Mouse (Mus musculus): ENCODE measurements around the gene Cln6. TPM values are rescaled to one million over a fixed set of nuclear protein-coding genes. Genes with fewer than 3 reads are reported as not detected.

Cln6 gene
- polyA plus RNA-seq, 1 experiment from 2014 or later, result 7.9 TPM

DNA sequence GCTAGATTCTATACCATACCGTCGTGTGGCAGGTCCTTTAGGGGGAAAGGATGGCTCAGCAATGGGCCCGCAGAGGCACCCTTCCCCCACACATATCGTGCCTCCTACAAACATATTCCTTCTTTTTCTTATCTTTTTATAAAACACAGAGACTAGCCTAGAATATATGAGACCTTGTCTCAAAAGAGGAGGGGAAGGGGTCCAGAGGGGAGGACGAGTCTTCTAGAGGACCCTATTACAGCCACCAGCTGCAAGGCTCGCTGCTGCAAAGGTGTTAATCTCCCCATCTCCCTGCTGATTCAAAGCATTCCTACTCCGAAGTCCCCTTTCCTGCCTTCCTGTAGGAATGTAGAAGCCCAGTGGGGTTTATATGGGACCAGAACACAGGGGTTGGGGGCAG lies 12.1 kb upstream of the Cln6 start:
- 6% methylated on average over 7 of the region's 7 CpGs for WGBS
- no peak overlapping the region for H3K27ac ChIP-seq (ENCODE audit: low read depth, low read length)
- no peak overlapping the region for H3K4me3 ChIP-seq (ENCODE audit: low read depth, low read length)

DNA sequence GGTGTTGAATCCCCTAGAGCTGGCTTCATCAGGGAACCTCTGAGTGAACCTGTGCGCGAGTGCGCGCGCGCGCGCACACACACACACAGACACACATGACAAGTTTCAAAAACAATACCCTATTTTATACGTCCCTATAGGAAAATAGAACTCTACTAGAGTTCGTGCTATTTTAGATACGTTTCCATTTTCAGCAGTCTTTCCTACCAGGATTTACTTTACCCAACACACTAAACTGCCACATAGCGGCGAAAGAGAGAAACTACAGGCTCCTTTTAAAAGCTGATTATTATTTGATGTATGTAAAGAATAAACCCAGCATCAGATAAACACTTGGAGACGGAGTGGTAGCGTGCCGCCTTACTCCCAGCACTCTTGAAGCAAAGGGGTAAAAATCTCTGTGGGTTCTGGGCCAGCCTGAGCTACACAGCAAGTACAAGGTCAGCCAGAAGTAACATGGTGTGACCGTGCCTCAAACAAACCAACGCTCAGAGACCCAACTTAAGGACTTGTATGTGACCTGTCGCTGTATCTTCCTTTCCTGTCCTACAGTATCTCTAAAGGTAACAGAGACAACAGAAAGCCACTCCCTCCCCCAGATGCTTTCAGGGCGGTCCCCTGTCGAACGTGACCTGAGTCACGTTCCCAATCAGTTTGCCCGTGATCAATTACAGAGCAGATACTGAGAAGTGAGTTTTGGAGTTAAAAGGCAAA lies 10.5 kb upstream of the Cln6 start:
- no peak overlapping the region for H3K9ac ChIP-seq (ENCODE audit: low read depth, low read length)
- H3K9me3 ChIP-seq (ENCODE audit: control insufficient read depth, low read length), result no peaks in the 10 kb centered on the region
- 6% methylated on average over 24 of the region's 24 CpGs for WGBS
- no peaks in the 10 kb centered on the region for H3K36me3 ChIP-seq (ENCODE audit: control insufficient read depth, insufficient read depth, low read length)
- H3K27ac ChIP-seq (ENCODE audit: low read depth, low read length), result 0 out of 2 replicates have a peak overlapping the region, but pooled peaks have one; percentile 30
- H3K27me3 ChIP-seq (ENCODE audit: control insufficient read depth, insufficient read depth, low read length), result no peaks in the 10 kb centered on the region
- ATAC-seq (ENCODE audit: low FRiP score) (peak; percentile 48), DNase-seq (ENCODE audit: low spot score) (peak; percentile 63)
- H3K4me3 ChIP-seq (ENCODE audit: low read depth, low read length), result peak overlapping the region; percentile 1; the same call in 1 of the 2 replicates
- peak overlapping the region; percentile 38 for H3K4me2 ChIP-seq (replicated peaks; ENCODE audit: low read depth, low read length)
- no peaks in the 10 kb centered on the region; the same call in 1 of the 2 replicates for H3K4me1 ChIP-seq (replicated peaks; ENCODE audit: control insufficient read depth, insufficient read depth, low read length)

More for the DNA sequence above, 12.1 kb upstream of the Cln6 start:
- no peaks in the 10 kb centered on the region for H3K36me3 ChIP-seq (ENCODE audit: control insufficient read depth, insufficient read depth, low read length)
- DNase-seq (ENCODE audit: low spot score) (no peak), ATAC-seq (ENCODE audit: low FRiP score) (no peak)
- H3K27me3 ChIP-seq (ENCODE audit: control insufficient read depth, insufficient read depth, low read length), result no peaks in the 10 kb centered on the region
- no peaks in the 10 kb centered on the region for H3K9me3 ChIP-seq (ENCODE audit: control insufficient read depth, low read length)
- H3K4me1 ChIP-seq (replicated peaks; ENCODE audit: control insufficient read depth, insufficient read depth, low read length), result no peaks in the 10 kb centered on the region; the same call in 1 of the 2 replicates
- no peak overlapping the region for H3K4me2 ChIP-seq (replicated peaks; ENCODE audit: low read depth, low read length)
- 0 out of 2 replicates have a peak overlapping the region, but pooled peaks have one; percentile 9 for H3K9ac ChIP-seq (ENCODE audit: low read depth, low read length)

DNA sequence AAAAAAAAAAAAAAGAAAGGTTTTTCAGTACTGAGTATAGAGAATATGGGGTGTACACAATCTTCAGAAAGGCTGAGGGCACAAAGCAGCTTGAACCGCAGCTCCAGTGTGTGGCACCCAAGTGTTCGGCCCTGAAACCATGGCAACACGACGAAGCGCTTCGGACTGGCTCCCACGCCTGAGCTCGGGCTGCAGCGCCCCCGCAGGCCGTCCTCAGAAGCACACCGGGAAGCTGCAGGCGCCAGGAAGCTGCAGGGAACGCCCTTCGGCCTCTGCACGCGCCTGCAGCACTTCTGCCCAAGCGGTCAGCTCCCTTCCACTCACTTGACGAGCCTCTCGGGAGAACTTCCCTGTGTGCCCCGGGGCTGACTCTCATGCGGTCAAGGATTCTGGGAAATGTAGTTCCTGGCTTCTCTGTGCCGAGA lies 9.9 kb upstream of the Cln6 start:
- ATAC-seq (ENCODE audit: low FRiP score), result peak; percentile 93
- Histone ChIP-seq H3K27ac (ENCODE audit: low read depth, low read length) (no peak overlapping the region; the same call in 1 of the 2 replicates), H3K4me2 (replicated peaks; ENCODE audit: low read depth, low read length) (peak overlapping the region; percentile 38), H3K4me1 (replicated peaks; ENCODE audit: control insufficient read depth, insufficient read depth, low read length) (no peaks in the 10 kb centered on the region; the same call in 1 of the 2 replicates), H3K27me3 (ENCODE audit: control insufficient read depth, insufficient read depth, low read length) (no peaks in the 10 kb centered on the region), H3K9me3 (ENCODE audit: control insufficient read depth, low read length) (no peaks in the 10 kb centered on the region), H3K4me3 (ENCODE audit: low read depth, low read length) (peak overlapping the region; percentile 1; the same call in 1 of the 2 replicates), H3K36me3 (ENCODE audit: control insufficient read depth, insufficient read depth, low read length) (no peaks in the 10 kb centered on the region), H3K9ac (ENCODE audit: low read depth, low read length) (no peak overlapping the region)
- WGBS, result under 1% methylated on average over 23 of the region's 23 CpGs
- DNase-seq (ENCODE audit: low spot score), result peak; percentile 98

DNA sequence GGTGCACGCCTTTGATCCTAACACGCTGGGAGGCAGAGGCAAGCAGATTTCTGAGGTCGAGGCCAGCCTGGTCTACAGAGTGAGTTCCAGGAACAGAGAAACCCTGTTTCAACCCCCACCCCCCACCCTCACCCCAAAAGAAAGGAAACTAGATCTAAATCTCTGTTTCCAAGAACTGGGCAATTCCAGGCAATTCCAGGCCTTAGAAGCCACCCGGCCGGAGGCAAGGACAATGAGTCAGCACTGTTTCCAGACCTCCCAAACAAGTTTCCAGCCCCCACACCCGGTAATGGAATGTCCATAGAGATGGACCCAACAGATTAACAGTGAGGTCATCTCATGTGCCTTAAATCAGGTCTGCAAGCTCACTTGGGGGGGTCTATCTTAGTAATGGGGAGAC lies 8.7 kb upstream of the Cln6 start:
- Histone ChIP-seq H3K27me3 (ENCODE audit: control insufficient read depth, insufficient read depth, low read length) (no peaks in the 10 kb centered on the region), H3K4me3 (ENCODE audit: low read depth, low read length) (no peak overlapping the region), H3K9me3 (ENCODE audit: control insufficient read depth, low read length) (no peaks in the 10 kb centered on the region), H3K4me1 (replicated peaks; ENCODE audit: control insufficient read depth, insufficient read depth, low read length) (no peaks in the 10 kb centered on the region; the same call in 1 of the 2 replicates), H3K9ac (ENCODE audit: low read depth, low read length) (no peak overlapping the region), H3K36me3 (ENCODE audit: control insufficient read depth, insufficient read depth, low read length) (no peaks in the 10 kb centered on the region), H3K27ac (ENCODE audit: low read depth, low read length) (no peak overlapping the region), H3K4me2 (replicated peaks; ENCODE audit: low read depth, low read length) (no peak overlapping the region)
- DNase-seq (ENCODE audit: low spot score) (no peak), ATAC-seq (ENCODE audit: low FRiP score) (no peak)
- 83% methylated on average over 6 of the region's 6 CpGs for WGBS

DNA sequence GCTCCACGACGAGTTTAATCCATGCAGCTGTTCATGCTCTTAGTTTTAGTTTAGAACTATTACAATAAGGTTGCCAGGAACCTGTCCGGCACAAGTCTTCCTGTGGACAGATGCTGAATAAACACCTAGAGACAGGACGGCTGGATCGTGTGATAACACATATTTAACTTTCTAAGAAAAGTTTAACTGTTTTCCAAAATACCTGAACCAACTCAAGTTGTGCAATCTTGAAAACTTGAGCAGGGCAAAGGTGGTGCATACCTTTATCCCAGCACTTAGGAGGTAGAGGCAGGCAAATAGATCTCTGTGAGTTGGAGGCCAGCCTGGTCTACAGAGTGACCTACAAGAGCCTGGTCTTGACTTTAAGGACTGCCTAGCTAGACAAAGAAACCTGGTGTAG lies 3.7 kb upstream of the Cln6 start:
- Histone ChIP-seq H3K4me1 (replicated peaks; ENCODE audit: control insufficient read depth, insufficient read depth, low read length) (peaks cover 6% of the 10 kb centered on the region; the same call in 1 of the 2 replicates), H3K27ac (ENCODE audit: low read depth, low read length) (no peak overlapping the region), H3K9ac (ENCODE audit: low read depth, low read length) (no peak overlapping the region), H3K27me3 (ENCODE audit: control insufficient read depth, insufficient read depth, low read length) (no peaks in the 10 kb centered on the region), H3K9me3 (ENCODE audit: control insufficient read depth, low read length) (no peaks in the 10 kb centered on the region), H3K4me3 (ENCODE audit: low read depth, low read length) (no peak overlapping the region), H3K36me3 (ENCODE audit: control insufficient read depth, insufficient read depth, low read length) (no peaks in the 10 kb centered on the region), H3K4me2 (replicated peaks; ENCODE audit: low read depth, low read length) (no peak overlapping the region)
- ATAC-seq (ENCODE audit: low FRiP score), result no peak
- DNase-seq (ENCODE audit: low spot score), result no peak
- 84% methylated on average over 5 of the region's 5 CpGs for WGBS

DNA sequence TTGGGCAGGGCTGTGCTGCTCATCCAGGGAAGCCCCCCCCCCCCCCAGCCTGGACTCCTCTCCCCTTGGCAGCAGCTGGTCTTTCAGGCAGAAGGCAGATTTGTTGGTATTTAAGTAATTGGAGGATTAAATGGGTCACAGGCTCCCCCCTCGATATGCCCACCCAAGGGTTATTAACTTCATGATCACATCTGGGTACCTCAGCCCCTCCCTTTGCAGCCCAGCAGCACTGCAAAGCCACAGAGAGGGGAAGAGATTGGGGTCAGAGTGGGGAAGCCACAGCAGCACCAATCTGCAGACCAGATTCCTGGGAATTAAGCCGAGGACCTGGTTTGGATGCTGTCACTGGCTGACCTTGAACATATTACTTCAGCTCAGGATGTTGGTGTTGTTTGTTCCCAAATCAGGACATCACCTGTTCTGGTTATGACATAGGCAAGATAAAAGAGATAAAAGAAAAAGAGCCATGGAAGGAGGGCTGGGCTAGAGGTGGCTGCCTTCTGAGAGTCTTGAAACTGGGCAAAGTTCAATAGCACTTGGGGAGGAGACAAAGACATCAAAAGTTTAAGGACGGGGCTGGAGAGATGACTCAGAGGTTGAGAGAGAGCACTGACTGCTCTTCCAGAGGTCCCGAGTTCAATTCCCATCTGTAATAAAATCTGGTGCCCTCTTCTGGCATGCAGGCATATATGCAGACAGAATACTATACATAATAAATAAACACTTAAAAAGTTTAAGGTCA lies 2.7 kb upstream of the Cln6 start:
- H3K4me1 ChIP-seq (replicated peaks; ENCODE audit: control insufficient read depth, insufficient read depth, low read length), result peaks cover 6% of the 10 kb centered on the region; the same call in 1 of the 2 replicates
- no peak overlapping the region for H3K9ac ChIP-seq (ENCODE audit: low read depth, low read length)
- H3K9me3 ChIP-seq (ENCODE audit: control insufficient read depth, low read length), result no peaks in the 10 kb centered on the region
- no peaks in the 10 kb centered on the region for H3K27me3 ChIP-seq (ENCODE audit: control insufficient read depth, insufficient read depth, low read length)
- DNase-seq (ENCODE audit: low spot score) (no peak), ATAC-seq (ENCODE audit: low FRiP score) (no peak)
- no peak overlapping the region for H3K4me3 ChIP-seq (ENCODE audit: low read depth, low read length)
- H3K4me2 ChIP-seq (replicated peaks; ENCODE audit: low read depth, low read length), result no peak overlapping the region
- WGBS, result 67% methylated on average over 4 of the region's 4 CpGs
- H3K36me3 ChIP-seq (ENCODE audit: control insufficient read depth, insufficient read depth, low read length), result no peaks in the 10 kb centered on the region
- H3K27ac ChIP-seq (ENCODE audit: low read depth, low read length), result no peak overlapping the region

DNA sequence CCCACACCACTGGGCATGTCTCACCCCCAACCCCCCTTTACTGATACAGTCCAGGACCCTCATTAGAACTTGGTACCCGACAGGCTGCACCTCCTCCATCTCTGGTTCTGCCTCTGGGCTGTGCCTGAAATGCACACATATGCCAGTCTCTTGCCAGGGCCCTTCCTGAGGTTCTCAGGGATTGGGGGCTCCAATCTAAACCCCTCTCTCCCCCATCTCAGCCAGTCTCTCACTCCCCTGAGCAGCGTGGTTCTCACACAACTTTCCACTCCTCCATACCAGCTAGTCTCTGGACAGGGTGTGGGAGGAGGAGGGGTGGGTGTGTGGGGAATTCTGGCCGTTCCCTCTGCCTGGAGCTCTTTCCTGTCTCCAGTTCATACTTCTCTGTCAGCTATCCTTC lies 974 bp upstream of the Cln6 start:
- Histone ChIP-seq H3K4me2 (replicated peaks; ENCODE audit: low read depth, low read length) (no peak overlapping the region), H3K36me3 (ENCODE audit: control insufficient read depth, insufficient read depth, low read length) (no peaks in the 10 kb centered on the region), H3K4me1 (replicated peaks; ENCODE audit: control insufficient read depth, insufficient read depth, low read length) (peaks cover 6% of the 10 kb centered on the region; the same call in 1 of the 2 replicates), H3K27ac (ENCODE audit: low read depth, low read length) (no peak overlapping the region), H3K4me3 (ENCODE audit: low read depth, low read length) (no peak overlapping the region), H3K9me3 (ENCODE audit: control insufficient read depth, low read length) (no peaks in the 10 kb centered on the region), H3K27me3 (ENCODE audit: control insufficient read depth, insufficient read depth, low read length) (no peaks in the 10 kb centered on the region), H3K9ac (ENCODE audit: low read depth, low read length) (no peak overlapping the region)
- ATAC-seq (ENCODE audit: low FRiP score) (no peak), DNase-seq (ENCODE audit: low spot score) (no peak)
- WGBS, result 57% methylated on average over 3 of the region's 3 CpGs

DNA sequence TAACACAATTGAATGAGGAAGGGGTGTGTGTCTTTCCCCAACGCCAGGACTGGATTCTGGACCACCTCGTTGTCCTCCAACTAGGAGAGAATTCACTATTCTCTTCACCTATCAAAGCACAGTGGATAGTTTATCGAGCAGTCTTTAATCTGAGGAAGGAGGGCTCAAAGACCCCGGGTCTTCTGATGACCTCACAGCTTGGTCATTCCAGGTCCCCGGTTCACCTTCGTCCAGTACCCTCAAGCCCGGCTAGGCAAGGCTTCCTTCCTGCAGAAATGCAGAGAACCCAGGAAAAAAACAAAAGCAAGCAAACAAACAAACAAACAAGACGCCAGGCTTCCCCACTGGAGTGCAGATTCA lies 459 bp upstream of the Cln6 start:
- peaks cover 6% of the 10 kb centered on the region; the same call in 1 of the 2 replicates for H3K4me1 ChIP-seq (replicated peaks; ENCODE audit: control insufficient read depth, insufficient read depth, low read length)
- no peak for DNase-seq (ENCODE audit: low spot score)
- H3K27me3 ChIP-seq (ENCODE audit: control insufficient read depth, insufficient read depth, low read length), result no peaks in the 10 kb centered on the region
- no peaks in the 10 kb centered on the region for H3K36me3 ChIP-seq (ENCODE audit: control insufficient read depth, insufficient read depth, low read length)
- peak overlapping the region; percentile 74 for H3K4me2 ChIP-seq (replicated peaks; ENCODE audit: low read depth, low read length)
- ATAC-seq (ENCODE audit: low FRiP score), result peak; percentile 54
- no peaks in the 10 kb centered on the region for H3K9me3 ChIP-seq (ENCODE audit: control insufficient read depth, low read length)
- peak overlapping the region; percentile 53 for H3K4me3 ChIP-seq (ENCODE audit: low read depth, low read length)
- 0 out of 2 replicates have a peak overlapping the region, but pooled peaks have one; percentile 19 for H3K9ac ChIP-seq (ENCODE audit: low read depth, low read length)
- no peak overlapping the region for H3K27ac ChIP-seq (ENCODE audit: low read depth, low read length)
- WGBS, result 19% methylated on average over 8 of the region's 8 CpGs

All from hindbrain, embryonic 11.5 days (tissue).